Mouse (Mus musculus) frontal cortex, postnatal 10 days (tissue): ENCODE measurements around the gene Tpmt.

ENCODE experiments used
- DNase-seq, 2 experiments: peaks; one replicate each; pipeline ENCODE4 v3.0.0; 2022; ENCODE audit warnings: low spot score in 2 of 2, mixed read lengths in 1 of 2

The Tpmt gene

GRCm38 (mm10) chr13:47043030-47043680 is 1.4 kb downstream of the Tpmt start, which contains the start of gene Kdm1b:
Gene Kdm1b, plus strand, starts transcription at chr13:47043499.
- DNase-seq, result peak; percentile 95 to 98

GRCm38 (mm10) chr13:47042024-47042633 is 2.4 kb downstream of the Tpmt start:
- DNase-seq, result no peak

DNA sequence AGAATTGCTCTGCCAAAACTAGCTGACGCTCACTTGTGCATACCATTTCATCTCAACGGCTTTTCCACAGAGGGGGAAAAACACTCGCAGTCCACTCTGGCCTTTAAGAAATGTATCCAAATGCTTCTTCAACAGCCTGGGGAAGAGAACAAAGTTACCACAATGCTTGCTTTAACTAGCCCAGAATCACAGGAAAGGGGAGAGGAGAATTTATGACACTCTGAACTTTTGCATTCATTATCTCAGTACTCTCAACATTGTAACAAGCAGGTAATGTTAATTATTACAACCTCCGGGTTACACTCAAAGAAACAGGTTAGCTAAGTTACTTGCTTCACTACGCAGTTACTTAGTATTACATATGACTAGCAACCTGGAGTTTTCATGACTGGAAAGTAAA is 4.5 kb downstream of the Tpmt start:
- no peak for DNase-seq

GRCm38 (mm10) chr13:47037946-47038345 is 6.6 kb downstream of the Tpmt start:
- DNase-seq, result no peak

DNA sequence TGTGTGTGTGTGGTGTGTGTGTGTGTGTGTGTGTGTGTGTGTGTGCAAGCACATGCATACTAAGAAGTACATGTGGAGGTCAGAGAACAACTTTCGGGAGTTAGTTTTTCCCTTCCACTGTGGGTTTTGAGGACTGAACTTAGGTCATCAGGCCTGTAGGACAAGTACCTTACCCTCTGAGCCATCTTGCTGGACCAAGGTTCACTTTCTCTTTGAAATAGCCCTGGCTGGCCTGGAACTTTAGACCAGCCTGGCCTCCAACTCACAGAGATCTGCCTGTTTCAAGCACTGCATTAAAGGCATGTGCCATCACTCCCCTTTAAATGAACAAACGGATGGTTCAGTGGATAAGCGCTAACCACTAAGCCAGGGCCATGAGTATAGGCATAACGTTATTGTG is 10.9 kb downstream of the Tpmt start:
- no peak for DNase-seq

DNA sequence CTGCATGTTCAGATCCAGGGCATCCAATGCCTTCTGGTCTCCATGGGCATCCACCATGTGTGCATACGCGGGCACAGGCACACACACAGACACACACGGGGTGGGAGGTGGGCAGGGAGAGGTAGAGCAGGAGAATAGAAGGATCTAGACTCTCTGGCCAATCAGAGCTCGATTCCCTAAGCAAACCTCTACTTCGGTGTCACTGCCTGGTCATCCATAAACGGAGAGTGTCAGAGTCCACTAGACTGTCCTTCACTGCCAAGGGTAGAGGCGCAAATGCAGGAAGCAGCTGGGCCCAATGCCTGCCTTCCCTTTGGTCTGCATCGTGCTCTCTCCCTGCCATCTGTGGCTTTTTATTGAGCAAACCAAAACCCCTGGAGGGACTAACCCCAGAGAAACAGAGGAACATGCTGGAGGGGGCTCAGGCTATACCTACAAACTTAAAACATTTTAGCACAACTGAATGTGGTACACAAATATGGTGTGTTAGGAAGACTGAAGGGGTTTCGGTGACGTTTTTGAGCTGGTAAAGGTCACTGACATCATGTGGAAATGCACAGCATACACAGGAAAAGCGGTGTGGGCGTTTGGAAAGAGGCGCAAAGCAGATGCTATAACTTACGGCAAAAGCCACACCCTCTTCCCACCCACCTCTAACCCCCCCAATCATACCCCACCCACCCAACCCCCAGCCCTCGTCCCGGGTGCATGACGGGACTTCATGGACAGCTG is 14.0 kb downstream of the Tpmt start:
- DNase-seq, result no peak

DNA sequence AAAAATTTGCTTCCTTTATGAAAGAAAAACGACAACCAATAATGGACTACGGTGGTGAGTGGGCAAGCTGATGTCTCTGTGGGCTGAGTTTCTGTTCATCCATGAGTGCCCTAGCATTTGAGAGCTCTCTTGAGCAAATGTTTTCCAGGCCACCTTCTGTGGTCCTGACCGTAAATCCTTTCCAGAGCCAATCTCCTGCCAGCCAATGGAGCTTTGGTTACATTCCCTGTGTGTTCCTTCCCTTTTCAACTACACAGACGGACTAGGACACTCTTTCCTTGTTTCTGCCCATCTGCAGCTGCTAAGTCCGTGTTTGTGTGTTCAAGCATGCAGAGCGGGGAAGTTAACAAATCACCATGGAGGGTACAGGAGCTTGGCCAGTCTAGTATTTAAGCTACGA is 23.7 kb downstream of the Tpmt start:
- no peak for DNase-seq

DNA sequence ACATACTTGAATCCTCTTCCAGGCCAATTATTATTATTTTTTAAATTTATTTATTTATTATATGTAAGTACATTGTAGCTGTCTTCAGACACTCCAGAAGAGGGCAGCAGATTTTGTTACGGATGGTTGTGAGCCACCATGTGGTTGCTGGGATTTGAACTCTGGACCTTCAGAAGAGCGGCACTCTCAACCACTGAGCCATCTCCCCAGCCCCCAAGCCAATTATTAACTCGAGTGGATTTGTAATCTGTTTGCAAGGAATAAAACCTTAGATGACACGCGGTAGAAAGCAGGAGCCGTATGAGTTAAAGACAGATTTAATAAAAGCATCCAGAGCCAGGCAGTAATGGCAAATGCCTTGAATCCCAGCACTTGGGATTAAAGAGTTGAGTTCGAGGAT is 24.8 kb downstream of the Tpmt start:
- no peak for DNase-seq

- DNase-seq, result peak; percentile 29 to 61
These were observed 27.3 kb downstream of the Tpmt start for GRCm38 (mm10) chr13:47017259-47017658.

DNA sequence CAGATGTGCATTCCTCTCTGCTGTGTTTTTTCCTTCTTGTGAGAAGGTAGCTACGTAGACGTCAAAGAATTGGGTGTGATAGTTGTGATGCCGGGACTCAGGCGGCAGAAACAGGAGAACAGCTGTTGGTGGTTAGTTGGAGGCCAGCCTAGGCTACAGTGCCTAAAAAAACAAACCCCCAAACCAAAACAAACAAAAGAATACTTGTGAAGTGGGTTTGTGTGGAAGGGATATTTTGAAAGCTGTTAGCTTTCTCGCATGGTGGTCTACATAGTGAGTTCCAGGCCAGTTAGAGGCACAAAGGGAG is 29.4 kb downstream of the Tpmt start:
- DNase-seq, result no peak

DNA sequence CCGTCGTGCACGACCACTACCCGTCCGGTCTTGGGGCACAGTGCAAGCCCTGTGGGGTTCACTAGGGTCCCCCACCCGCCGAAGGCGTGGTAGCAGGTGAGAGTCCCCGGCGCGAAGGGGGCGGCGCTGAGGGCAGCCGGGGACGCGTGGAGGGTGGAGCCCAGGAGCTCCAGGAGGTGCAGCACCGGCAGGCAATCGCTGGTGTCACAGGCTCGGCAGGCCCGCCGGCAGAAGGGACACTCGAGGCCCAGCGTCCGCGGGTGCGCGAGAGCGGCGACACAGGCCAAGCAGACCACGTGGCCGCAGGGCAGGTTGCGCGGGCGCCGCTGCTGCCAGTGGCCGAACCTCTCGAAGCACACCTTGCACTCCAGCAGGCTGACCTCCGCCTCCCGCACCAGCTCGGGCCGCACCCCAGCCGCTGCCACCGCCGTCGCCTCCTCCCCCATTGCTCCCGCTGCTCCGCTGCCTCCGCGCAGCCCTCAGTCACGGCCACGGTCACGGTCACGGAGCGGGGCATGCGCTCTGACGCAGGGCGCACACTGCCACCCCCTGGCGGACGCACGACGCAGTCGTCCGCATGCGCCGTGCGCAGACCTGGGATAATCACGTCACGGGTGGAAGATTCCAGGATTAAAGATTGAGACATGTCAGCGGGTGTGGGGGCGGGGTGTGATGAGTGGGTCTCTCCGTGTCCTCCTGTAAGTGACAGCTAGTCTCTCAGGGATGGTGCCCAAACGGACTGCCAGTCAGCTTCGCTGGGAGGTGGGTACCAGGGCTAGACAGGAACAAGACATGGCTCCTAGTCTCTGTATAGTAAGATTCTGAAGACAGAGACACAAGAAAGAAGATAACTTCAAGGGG is 30.0 kb downstream of the Tpmt start, which contains the start of gene Nhlrc1:
Gene Nhlrc1 (minus strand): TSS at position 517 of the 861 bp plus-strand sequence.
- peak; percentile 75 to 77 for DNase-seq

- DNase-seq, result no peak
These were observed 30.8 kb downstream of the Tpmt start for GRCm38 (mm10) chr13:47013740-47014139.

DNA sequence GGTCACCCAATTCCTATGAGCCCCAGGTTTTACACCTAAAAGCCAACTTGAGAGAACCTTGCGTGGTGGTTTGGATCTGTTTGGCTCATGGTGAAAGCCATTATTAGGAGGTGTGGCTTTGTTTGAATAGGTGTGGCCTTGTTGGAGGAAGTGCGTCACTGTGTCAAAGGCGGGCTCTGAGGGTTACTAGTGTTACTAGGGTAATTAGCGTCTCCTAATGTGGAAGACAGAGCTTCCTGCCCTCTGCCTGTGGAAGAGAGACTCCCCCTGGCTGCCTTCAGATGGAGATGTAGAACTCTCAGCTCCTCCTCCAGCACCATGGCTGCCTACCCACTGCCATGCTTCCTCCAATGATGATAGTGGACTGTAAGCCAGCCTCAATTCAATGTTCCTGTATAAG is 42.9 kb downstream of the Tpmt start:
- no peak for DNase-seq

DNA sequence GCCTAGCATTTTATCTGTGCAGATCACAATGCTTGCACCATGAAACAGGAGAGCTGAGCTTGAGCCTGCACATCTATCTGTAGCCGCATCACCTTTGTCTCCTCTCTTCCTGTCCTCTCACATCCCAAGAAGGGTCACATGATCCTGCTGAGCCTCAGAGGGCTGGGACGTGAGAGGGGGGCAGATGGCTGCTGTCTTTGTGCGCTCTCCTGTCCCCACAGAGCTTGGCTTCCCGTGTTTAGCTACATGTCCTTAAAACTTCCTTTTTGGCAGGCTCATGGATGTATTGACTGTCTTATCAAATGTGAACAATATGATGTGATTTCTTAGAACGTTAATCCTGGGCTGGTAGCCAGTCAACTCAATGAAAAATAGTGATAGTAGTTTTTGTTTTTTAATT is 45.0 kb downstream of the Tpmt start:
- DNase-seq, result no peak

DNA sequence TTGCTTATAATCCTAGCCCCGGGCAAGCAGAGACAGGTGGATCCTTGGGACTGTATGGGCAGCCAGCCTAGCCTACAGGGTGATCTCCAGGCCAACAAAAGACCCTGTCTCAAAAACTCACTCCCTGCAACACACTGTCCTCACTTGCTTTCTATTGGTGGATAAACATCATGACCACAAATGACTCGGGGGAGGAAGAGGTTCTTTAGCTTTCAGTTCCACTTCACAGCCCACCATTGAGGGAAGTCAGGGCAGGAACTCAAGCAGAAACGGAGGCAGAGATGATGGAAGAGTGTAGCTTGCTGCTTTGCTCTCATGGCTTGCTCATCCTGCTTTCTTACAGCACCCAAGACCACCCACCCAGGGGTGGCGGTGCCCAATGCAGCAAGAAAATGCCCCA is 47.2 kb downstream of the Tpmt start:
- no peak for DNase-seq

DNA sequence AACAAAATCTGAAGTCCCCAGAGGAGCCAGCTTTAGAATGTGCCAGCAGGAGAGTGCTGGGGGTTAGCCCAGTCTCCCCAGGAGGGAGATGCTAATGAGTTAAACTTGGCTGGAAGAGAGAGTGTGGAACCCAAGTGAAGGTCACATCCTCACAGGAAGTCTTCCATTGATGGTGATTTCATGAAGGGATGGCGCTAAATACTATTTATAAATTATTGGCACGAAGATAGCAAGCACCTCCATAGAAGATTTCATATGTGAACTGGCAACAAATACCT is 51.3 kb downstream of the Tpmt start:
- DNase-seq, result no peak

DNA sequence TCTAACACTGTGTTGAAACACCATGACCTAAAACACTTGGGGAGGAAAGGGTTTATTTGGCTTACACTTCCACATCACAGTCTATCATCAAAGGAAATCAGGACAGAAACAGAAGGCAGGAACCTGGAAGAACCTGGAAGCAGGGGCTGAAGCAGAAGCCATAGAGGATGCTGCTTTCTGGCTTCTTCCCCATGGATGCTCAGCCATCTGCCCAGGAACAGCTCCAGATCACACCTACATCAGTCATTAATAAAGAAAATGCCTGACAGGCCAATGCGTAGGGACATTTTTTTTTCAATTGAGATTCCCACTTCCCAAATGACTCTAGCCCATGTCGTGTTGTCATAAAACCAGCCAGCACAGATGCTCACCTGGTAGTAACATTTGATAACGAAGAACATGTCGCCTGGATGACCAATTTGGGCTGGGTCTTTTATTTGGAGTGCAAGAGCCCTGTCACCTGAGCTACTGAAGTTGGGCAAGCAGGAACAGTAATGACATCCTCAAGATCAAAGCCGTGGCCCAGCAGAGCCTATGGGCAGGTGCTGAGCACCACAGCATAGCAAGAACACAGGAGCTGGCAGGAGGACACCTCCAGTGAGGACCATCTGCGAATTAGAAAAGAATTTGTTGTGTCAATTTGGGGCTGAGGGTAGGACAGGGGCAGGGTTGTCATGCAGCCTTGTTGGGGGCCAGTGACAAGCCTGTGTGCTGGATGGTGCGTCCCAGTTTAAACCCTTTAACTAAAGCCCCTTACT is 51.8 kb downstream of the Tpmt start:
- DNase-seq, result no peak

DNA sequence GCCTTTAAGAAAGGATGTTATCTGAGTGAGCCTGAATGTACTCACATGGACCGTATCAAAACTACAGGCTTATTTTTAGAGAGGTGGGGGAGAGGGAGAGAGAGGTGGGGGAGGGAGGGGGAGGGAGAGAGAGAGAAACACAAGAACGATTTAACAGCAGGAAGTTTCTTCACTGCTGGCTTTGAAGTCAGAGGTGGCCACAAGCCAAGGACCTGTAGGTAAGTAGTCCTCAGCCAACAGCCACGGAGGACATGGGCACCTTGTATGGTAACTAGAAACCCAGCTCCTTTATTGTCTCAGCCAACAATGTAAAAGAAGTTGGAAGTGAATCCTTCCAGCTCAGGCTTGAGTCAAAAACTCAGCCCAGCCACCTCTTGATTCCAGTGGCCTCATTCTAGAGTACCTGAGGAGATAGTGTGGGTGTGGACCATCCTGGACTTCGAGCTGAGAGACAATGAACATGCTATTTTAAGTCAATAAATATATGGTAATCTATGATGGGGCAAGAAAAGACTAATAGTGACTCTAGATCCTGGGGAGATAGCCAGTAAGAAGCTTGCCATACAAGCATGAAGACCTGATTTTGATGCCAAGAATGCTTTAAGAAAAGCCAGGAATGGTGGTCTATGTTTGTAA is 54.0 kb downstream of the Tpmt start:
- no peak for DNase-seq

DNA sequence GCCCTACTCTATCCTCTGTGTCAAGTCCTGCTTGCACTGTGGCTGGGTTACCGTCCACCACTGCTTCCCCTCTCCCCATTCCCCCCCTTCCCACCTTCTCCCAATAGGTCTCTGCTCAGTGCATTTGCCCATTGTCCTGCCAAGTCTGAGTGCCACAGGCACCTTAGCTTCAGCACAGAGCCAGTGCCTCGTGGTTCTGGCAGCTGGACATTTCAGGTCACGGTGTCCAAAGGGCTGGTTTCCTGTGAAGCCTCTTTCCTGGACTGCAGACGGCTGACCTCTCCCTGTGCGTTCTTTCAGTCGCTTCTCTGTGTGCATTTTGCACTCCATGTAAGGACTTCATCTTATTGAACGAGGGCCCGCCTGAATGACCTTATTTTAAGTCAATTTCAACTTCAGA is 56.6 kb downstream of the Tpmt start:
- DNase-seq, result no peak

GRCm38 (mm10) chr13:46986208-46986607 is 58.3 kb downstream of the Tpmt start:
- no peak for DNase-seq

GRCm38 (mm10) chr13:46983878-46984277 is 60.7 kb downstream of the Tpmt start:
- DNase-seq, result no peak
